Mouse (Mus musculus) embryonic facial prominence, embryonic 13.5 days (tissue): ENCODE measurements around the gene Amt. TPM values are rescaled to one million over a fixed set of nuclear protein-coding genes. Genes with fewer than 3 reads are reported as not detected.
"Not testable (repeated sequence)": the region's sequence is repeated elsewhere in the genome, so short reads cannot be mapped to it uniquely, and the experiment has no call there.

Experiments used
- ATAC-seq: fragments of 200-750 bp; cut with Nextera tagmentation; 2 replicates; pipeline ENCODE4 v1.8.0; 2017; ENCODE audit warnings: low read depth; ENCODE audit not compliant: insufficient number of reproducible peaks, insufficient read depth, low FRiP score, low TSS enrichment
- H3K27ac ChIP-seq: fragments of 300-500 bp; sonication (generic); 2 replicates; pipeline ENCODE4 v1.5.1; 2015; ENCODE audit warnings: moderate library complexity, mild to moderate bottlenecking, inconsistent platforms
- H3K27me3 ChIP-seq: fragments of 300-500 bp; sonication (generic); 2 replicates; pipeline ENCODE4 v1.6.1; 2015; ENCODE audit warnings: mild to moderate bottlenecking, inconsistent platforms
- H3K36me3 ChIP-seq: fragments of 300-500 bp; sonication (generic); 2 replicates; pipeline ENCODE4 v1.6.1; 2015; ENCODE audit warnings: mild to moderate bottlenecking, inconsistent platforms
- H3K4me1 ChIP-seq: fragments of 300-500 bp; sonication (generic); 2 replicates; pipeline ENCODE4 v1.6.1; 2015; ENCODE audit warnings: inconsistent platforms
- H3K4me2 ChIP-seq: fragments of 300-500 bp; sonication (generic); 2 replicates; pipeline ENCODE4 v1.6.1; 2015; ENCODE audit warnings: moderate library complexity, mild to moderate bottlenecking, inconsistent platforms
- H3K4me3 ChIP-seq: fragments of 300-500 bp; sonication (generic); 2 replicates; pipeline ENCODE4 v1.5.1; 2015; ENCODE audit warnings: mild to moderate bottlenecking, inconsistent platforms
- H3K9ac ChIP-seq: fragments of 300-500 bp; sonication (generic); 2 replicates; pipeline ENCODE4 v1.6.1; 2015; ENCODE audit warnings: mild to moderate bottlenecking, inconsistent platforms
- H3K9me3 ChIP-seq: fragments of 300-500 bp; sonication (generic); 2 replicates; pipeline ENCODE4 v1.6.1; 2016; ENCODE audit warnings: inconsistent platforms
- WGBS: fragments of 180-500 bp; shearing (Covaris S2); methylation state at CpG from one replicate; pipeline ENCODE4 v1.1.7; 2015; ENCODE audit warnings: mixed read lengths; 5-methylcytosine and 5-hydroxymethylcytosine counted together
- polyA plus RNA-seq: library from polyadenylated mRNA; unstranded; fragments of >200 nt; fragmentation: Nextera tagmentation; extraction: Ambion mirVana; gene quantifications from 2 replicates; pipeline ENCODE4 v1.2.1, GENCODE M21; 2015

Amt gene
- polyA plus RNA-seq, 1 experiment from 2014 or later = 12.5 TPM

DNA sequence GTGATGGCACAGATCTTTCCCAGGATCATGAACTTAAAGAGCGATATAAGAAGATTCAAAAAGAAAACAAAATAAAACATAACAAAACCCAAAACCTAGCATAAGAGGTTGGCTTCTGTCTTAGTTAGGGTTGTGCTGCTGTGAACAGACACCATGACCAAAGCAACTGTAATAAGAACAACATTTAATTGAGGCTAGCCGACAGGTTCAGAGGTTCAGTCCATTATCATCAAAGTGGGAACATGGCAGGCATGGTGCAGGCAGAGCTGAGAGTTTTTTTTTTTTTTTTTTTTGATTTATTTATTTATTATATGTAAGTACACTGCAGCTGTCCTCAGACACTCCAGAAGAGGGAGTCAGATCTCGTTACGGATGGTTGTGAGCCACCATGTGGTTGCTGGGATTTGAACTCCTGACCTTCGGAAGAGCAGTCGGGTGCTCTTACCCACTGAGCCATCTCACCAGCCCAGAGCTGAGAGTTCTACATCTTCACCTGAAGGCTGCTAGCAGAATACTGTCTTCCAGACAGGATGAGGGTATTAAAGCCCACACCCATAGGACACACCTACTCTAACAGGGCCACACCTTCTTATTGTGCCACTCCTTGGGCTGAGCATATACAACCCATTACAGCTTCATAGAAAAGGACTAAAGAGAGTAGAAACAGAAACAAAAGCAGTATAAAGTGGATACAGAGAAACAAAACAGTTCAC, 9.0 kb upstream of the Amt start:
- not testable (repeated sequence) for H3K4me1 ChIP-seq, H3K27me3 ChIP-seq, H3K36me3 ChIP-seq, H3K27ac ChIP-seq, H3K4me3 ChIP-seq, H3K9ac ChIP-seq, ATAC-seq, H3K4me2 ChIP-seq, H3K9me3 ChIP-seq
- WGBS = 82% methylated on average over 6 of the region's 6 CpGs

- 68% methylated on average over 2 of the region's 2 CpGs for WGBS
- Histone ChIP-seq H3K4me2 (peak overlapping the region; percentile 70; the same call in 1 of the 2 replicates), H3K4me1 (peaks cover 8% of the 10 kb centered on the region), H3K4me3 (peak overlapping the region; percentile 60; the same call in 1 of the 2 replicates), H3K9ac (no peak overlapping the region), H3K9me3 (no peaks in the 10 kb centered on the region), H3K27me3 (no peaks in the 10 kb centered on the region), H3K36me3 (peaks cover 11% of the 10 kb centered on the region; the same call in 1 of the 2 replicates), H3K27ac (peak overlapping the region; percentile 86; the same call in 1 of the 2 replicates)
- no peak for ATAC-seq
Measured at GRCm38 (mm10) chr9:108289347-108289746, 7.3 kb upstream of the Amt start.

DNA sequence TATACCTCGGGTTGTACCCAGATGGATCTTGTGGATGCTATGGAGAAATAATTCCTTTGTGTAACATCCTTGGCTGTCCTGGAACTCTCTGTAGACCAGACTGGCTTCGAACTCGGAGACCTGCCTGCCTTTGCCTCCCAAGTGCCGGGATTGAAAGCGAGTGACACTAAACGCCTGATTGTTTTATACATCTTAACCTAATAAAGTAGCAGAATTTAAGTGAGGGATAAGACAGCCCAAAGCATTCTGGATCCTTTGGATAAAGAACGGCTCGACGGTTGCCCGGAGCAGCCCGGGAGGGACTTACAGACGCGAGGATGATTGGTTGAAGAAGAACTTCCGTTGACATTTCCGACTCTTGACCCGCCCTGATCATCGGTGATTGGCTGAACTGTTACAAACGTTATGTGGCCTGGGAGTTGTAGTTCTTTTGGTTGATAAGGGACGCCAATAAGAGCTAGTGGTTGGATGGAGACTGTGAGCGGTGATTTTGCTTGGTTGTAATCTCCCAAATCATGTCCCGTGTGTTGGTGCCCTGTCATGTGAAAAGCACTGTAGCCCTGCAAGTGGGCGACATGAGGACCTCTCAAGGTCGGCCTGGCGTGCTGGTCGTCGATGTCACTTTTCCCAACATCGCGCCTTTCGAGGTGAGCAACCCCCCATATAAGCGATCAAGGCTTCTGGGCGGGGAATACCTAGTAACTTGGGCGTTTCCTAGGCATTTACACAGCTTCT, 6.5 kb upstream of the Amt start, which contains the start of gene Nicn1:
TSS of gene Nicn1 (plus strand) at position 414 of the 735 bp plus-strand sequence.
- ATAC-seq = peak; percentile 96
- Histone ChIP-seq H3K9me3 (no peaks in the 10 kb centered on the region), H3K36me3 (peaks cover 19% of the 10 kb centered on the region), H3K27ac (peak within 1 kb of the TSS; percentile 86), H3K4me3 (peak within 1 kb of the TSS; percentile 60), H3K4me2 (peak within 1 kb of the TSS; percentile 70), H3K4me1 (peaks cover 8% of the 10 kb centered on the region), H3K9ac (peak within 1 kb of the TSS; percentile 77), H3K27me3 (no peaks in the 10 kb centered on the region)
- WGBS = 1% methylated on average over 32 of the region's 32 CpGs

DNA sequence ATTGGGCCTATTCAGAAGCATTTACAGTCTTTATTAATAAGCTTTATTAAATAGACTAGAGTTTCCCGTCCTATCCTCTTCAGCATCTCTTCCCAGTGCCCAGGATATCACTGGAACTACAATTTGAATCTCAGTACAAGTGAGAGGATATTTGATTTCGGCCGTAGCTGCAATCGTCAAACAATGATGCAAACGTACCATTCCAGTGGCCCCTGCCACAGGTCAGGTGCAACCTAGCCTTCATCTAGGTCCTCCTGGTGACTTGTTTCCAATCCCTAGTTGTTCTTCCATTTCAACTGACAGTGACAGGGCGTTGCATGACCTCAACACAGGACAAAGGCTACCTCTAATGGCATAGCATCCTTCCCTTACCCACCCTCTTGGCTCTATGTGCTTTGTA, 5.9 kb upstream of the Amt start:
- peaks cover 8% of the 10 kb centered on the region for H3K4me1 ChIP-seq
- peak overlapping the region; percentile 60 for H3K4me3 ChIP-seq
- no peaks in the 10 kb centered on the region for H3K9me3 ChIP-seq
- peak overlapping the region; percentile 68 for H3K9ac ChIP-seq
- H3K36me3 ChIP-seq = peaks cover 25% of the 10 kb centered on the region
- WGBS = 51% methylated on average over 6 of the region's 6 CpGs
- H3K27ac ChIP-seq = no peak overlapping the region; the same call in 1 of the 2 replicates
- H3K4me2 ChIP-seq = peak overlapping the region; percentile 70
- no peak for ATAC-seq
- H3K27me3 ChIP-seq = no peaks in the 10 kb centered on the region

- Histone ChIP-seq H3K4me3 (no peak overlapping the region), H3K36me3 (peaks cover 42% of the 10 kb centered on the region), H3K9me3 (no peaks in the 10 kb centered on the region), H3K4me2 (no peak overlapping the region), H3K9ac (no peak overlapping the region), H3K27me3 (no peaks in the 10 kb centered on the region), H3K27ac (no peak overlapping the region), H3K4me1 (peaks cover 6% of the 10 kb centered on the region)
- ATAC-seq = no peak
- WGBS = 84% methylated on average over 3 of the region's 3 CpGs
Measured at GRCm38 (mm10) chr9:108301853-108302252, 5.2 kb downstream of the Amt start.

- ATAC-seq = no peak
- Histone ChIP-seq H3K4me3 (peak overlapping the region; percentile 94), H3K9me3 (no peaks in the 10 kb centered on the region), H3K4me1 (peaks cover 25% of the 10 kb centered on the region), H3K27me3 (no peaks in the 10 kb centered on the region), H3K36me3 (peaks cover 38% of the 10 kb centered on the region), H3K27ac (no peak overlapping the region), H3K4me2 (peak overlapping the region; percentile 86), H3K9ac (peak overlapping the region; percentile 89; the same call in 1 of the 2 replicates)
- 88% methylated on average over 4 of the region's 4 CpGs for WGBS
Measured at GRCm38 (mm10) chr9:108304716-108305115, 8.1 kb downstream of the Amt start.

DNA sequence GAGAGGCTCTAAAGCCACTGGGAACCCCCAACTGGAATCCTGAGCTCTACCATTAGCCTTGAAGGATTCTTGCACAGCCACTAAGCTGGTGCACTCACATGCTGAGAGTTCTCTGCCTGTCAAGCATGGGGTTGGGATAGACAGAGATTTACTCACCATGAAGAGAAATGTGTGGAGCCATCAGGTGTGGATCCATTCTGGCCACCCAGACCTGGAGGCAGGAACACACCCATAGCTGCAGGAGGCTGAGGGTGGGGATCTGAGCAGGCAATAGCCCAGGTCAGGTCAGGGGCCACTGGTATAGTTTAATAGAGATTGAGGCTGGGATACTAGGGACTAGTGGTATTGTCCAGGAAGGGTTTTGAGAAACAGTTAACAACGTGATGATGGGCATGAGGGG, 8.5 kb downstream of the Amt start:
- Histone ChIP-seq H3K36me3 (peaks cover 38% of the 10 kb centered on the region), H3K27ac (peak overlapping the region; percentile 100), H3K9me3 (no peaks in the 10 kb centered on the region), H3K9ac (peak overlapping the region; percentile 89), H3K27me3 (no peaks in the 10 kb centered on the region), H3K4me2 (peak overlapping the region; percentile 86), H3K4me3 (peak overlapping the region; percentile 94), H3K4me1 (peaks cover 25% of the 10 kb centered on the region)
- WGBS = 4% methylated on average over 1 of the region's 1 CpGs
- no peak for ATAC-seq

DNA sequence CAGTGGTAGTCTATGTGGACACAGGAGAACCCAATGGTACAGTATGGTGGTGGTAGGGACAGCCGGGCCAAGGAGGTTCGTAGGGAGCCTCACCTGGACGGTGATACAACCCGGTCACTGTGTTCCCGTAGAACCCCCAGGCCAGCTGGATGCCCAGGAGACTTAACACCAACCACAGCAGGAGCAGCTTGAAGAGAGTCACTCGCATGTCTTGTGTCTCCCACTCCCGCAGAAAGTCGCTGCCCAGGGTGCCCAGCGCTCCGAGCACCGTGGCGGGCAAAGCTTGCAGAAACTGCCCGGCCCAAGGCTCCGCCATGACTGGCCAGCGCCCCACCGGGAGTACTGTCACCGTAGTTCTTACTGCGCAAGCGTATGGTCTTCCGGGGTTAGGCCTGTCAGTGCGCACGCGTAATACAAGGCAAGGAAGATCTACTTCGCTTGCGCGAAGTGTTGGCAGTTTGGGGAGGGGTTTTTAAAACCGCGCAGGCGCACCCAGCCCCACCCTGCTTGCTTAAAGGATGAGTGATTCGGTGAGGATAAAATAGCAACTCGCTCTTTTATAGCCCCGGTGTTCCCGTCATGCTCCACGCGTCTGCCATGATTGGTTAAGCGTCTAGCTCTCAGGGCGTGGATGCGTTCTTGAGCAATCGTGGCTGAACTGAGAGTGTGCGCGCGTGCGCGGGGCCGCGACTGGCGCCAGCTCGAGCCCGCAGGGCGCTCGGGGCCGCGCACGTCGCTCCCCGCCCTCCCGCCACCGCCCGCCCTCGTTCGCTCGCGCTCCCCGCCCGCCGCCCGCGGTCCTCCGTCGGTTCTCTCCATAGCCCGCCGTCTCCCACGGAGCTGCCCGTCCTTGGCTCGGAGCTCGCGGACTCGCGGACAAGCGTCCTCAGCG, 9.2 kb downstream of the Amt start, which contains the start of the genes Rhoa and Tcta:
TSS of gene Rhoa (plus strand) at position 501 of the 892 bp plus-strand sequence.
TSS of gene Tcta (minus strand) at position 532 of the 892 bp plus-strand sequence.
- Histone ChIP-seq H3K27ac (peak within 1 kb of the TSS; percentile 100), H3K27me3 (no peaks in the 10 kb centered on the region), H3K36me3 (peaks cover 31% of the 10 kb centered on the region), H3K4me2 (peak within 1 kb of the TSS; percentile 86), H3K9me3 (no peaks in the 10 kb centered on the region), H3K4me1 (peaks cover 27% of the 10 kb centered on the region), H3K9ac (peak within 1 kb of the TSS; percentile 98), H3K4me3 (peak within 1 kb of the TSS; percentile 94)
- peak; percentile 98 for ATAC-seq
- under 1% methylated on average over 78 of the region's 81 CpGs for WGBS

DNA sequence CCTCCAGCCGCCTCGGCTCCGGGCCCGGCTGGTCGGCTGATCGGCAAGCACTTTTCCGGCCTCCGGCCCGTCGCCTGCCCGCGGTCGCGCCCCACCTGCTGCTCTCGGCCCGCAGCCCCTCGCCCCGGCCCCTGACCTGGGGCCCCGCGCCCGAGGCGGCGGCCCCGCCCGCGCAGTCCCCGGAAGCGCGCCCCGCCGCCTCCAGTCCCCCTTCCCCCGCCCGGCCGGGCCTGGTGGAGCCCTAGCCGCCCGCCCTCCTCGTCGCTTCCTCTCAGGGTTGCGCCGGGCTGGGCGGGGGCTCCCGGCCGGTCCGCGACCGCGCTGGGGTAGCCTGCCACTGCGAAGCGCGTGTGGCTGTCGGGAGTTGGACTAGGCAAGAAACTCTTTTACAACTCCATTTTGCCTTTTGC, 9.9 kb downstream of the Amt start:
- no peaks in the 10 kb centered on the region for H3K9me3 ChIP-seq
- peak overlapping the region; percentile 100 for H3K27ac ChIP-seq
- peak; percentile 62 for ATAC-seq
- H3K9ac ChIP-seq = peak overlapping the region; percentile 98
- H3K4me1 ChIP-seq = peaks cover 27% of the 10 kb centered on the region
- H3K27me3 ChIP-seq = no peaks in the 10 kb centered on the region
- H3K4me2 ChIP-seq = peak overlapping the region; percentile 86
- H3K4me3 ChIP-seq = peak overlapping the region; percentile 94
- peaks cover 26% of the 10 kb centered on the region for H3K36me3 ChIP-seq
- 1% methylated on average over 48 of the region's 51 CpGs for WGBS

GRCm38 (mm10) chr9:108307021-108307807, 10.6 kb downstream of the Amt start:
- Histone ChIP-seq H3K27me3 (no peaks in the 10 kb centered on the region), H3K9ac (peak overlapping the region; percentile 98), H3K4me2 (peak overlapping the region; percentile 86), H3K4me3 (peak overlapping the region; percentile 94), H3K4me1 (peaks cover 27% of the 10 kb centered on the region), H3K9me3 (no peaks in the 10 kb centered on the region), H3K27ac (peak overlapping the region; percentile 100), H3K36me3 (peaks cover 21% of the 10 kb centered on the region)
- no peak for ATAC-seq
- 18% methylated on average over 12 of the region's 12 CpGs for WGBS
